Mouse (Mus musculus) brain, embryonic 14.5 days (tissue): ENCODE data around the gene Coq8a. TPM values are rescaled to one million over a fixed set of nuclear protein-coding genes. Genes with fewer than 3 reads are reported as not detected.

Experiments
- DNase-seq: peaks from one replicate; pipeline ENCODE4 v3.0.0-alpha.2; 2011; ENCODE audit warnings: low read depth
- CTCF ChIP-seq: fragments of 200-500 bp; IDR thresholded peaks from 2 replicates; pipeline ENCODE4 v1.5.1; 2012; ENCODE audit warnings: inconsistent platforms, mild to moderate bottlenecking, moderate library complexity, borderline replicate concordance; ENCODE audit not compliant: insufficient read depth, insufficient read length; ENCODE audit errors: extremely low read depth
- POLR2A ChIP-seq: fragments of 200-500 bp; IDR thresholded peaks from 2 replicates; pipeline ENCODE4 v1.6.1; 2012; ENCODE audit warnings: mild to moderate bottlenecking, inconsistent platforms, borderline replicate concordance; ENCODE audit not compliant: poor library complexity, insufficient read depth, insufficient read length, severe bottlenecking; ENCODE audit errors: extremely low read depth
- polyA plus RNA-seq: library from polyadenylated mRNA; depleted of rRNA; stranded (reverse); fragments of >200 nt; gene quantifications from 2 replicates; pipeline ENCODE4 v1.2.3, GENCODE M21; 2012

Gene Coq8a
- polyA plus RNA-seq, 1 experiment = 3.2 TPM

DNA sequence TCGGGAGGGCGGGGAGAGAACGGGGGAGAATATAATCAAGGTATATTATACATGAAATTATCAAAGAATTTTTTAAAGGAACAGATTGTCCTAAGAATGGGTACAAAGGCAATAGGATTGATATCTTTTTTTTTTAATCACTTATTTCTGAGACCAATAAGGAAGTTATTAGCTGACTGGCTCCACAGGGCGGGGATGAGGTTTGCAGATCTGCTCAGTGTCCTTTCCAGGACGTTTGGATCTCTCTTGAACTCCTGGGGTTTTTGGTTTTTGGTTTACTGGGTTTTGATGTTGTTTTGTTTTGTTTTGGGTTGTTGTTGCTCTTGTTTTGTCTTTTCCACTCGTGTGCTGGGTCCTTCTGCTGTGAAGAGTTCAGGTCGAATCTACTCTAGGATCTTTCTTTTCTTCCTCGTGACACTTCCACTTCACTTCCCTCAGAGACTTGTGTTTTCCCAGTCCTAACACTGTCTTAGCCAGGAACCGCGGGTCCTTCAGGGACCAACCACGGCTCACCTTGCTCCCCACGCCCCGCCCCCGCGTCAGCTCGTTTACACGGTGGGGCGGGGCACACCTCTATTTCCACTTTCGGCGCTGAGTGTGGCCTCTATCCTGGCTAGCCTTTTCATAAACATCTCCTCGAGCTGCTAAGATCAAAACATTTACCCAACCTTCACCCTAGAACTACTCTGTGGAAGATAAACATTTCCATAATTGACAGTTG is 26.3 kb upstream of the Coq8a start:
- no peak for TF ChIP-seq POLR2A
- TF ChIP-seq CTCF = no peak
- DNase-seq = peak; percentile 72

GRCm38 (mm10) chr1:180222007-180222406 is 22.6 kb upstream of the Coq8a start:
- DNase-seq = no peak

DNA sequence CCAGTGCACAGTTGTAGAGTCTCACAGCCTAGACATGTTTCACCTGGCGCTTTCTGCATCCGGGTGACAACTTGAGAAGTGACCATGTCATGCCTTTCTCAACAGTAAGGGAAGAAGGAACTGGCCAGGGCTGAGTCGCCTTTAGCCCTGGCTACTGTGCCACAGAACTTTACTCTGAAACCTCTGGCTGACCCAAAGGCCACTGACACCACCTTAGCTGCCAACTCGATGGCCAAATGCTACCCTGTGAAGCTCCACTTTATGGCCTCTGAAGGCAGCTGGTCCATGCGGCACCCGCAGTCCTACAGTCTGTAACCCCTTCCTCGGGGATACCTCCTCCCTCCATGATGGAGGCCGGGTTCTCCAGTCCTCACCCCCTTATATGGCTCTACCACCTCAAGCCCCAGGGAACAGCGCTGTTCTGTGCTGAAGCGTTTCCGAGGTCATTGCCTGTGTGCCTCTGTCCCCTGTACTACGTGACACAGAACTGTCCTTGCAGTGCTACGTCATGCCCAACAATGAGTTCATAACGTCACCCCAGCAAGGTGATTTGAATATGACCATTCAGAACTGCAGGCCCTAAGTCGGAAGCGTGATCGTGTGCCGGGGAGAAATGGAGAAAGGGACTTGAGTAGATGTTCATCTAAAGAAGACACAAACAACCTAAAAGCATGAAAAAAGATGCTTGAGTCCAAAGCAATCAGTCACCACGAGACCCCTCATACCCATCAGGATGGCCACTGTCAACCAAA is 21.6 kb upstream of the Coq8a start:
- TF ChIP-seq POLR2A = no peak
- no peak for TF ChIP-seq CTCF

More at GRCm38 (mm10) chr1:180222007-180222406, 22.6 kb upstream of the Coq8a start:
- TF ChIP-seq POLR2A (no peak), CTCF (no peak)

DNA sequence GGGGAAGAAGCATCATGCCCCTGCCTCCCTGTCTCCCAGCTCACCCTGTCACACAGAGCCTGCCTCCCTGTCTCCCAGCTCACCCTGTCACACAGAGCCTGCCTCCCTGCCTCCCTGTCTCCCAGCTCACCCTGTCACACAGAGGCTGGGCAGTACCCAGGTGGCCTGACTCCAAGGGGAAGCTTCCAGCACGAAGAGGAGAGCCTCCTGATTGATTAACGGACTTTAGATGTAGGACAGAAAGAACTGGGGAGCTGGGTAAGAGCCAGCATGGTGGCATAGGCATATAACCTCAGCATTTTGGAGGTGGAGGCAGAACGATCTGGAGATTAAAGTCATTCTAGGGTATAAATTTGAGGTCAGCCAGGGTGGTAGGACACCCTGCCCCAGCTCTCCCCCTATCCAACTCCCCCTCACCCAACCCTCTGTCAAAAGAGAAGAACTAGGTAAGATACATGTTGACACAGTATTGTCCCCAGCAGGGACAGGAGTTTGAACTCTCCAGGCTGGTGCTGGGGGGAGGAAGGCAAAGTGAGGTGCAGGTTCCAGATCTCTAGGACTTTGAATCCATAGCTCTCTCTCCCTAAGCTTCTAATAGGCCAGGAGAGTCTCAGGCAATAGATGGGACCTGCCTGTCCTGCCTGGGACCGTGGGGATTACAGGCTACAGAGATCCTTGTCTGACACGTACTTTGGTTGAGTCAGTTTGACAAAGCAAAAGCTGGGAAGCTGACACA is 17.3 kb upstream of the Coq8a start:
- no peak for DNase-seq
- TF ChIP-seq POLR2A = no peak
- no peak for TF ChIP-seq CTCF

More for the DNA sequence above, 21.6 kb upstream of the Coq8a start:
- DNase-seq = no peak

- TF ChIP-seq POLR2A (no peak), CTCF (peak; percentile 96)
- DNase-seq = peak; percentile 78
Observed at GRCm38 (mm10) chr1:180215044-180215443, 15.6 kb upstream of the Coq8a start.

GRCm38 (mm10) chr1:180212911-180213310 is 13.5 kb upstream of the Coq8a start:
- no peak for TF ChIP-seq CTCF
- TF ChIP-seq POLR2A = no peak
- DNase-seq = no peak

DNA sequence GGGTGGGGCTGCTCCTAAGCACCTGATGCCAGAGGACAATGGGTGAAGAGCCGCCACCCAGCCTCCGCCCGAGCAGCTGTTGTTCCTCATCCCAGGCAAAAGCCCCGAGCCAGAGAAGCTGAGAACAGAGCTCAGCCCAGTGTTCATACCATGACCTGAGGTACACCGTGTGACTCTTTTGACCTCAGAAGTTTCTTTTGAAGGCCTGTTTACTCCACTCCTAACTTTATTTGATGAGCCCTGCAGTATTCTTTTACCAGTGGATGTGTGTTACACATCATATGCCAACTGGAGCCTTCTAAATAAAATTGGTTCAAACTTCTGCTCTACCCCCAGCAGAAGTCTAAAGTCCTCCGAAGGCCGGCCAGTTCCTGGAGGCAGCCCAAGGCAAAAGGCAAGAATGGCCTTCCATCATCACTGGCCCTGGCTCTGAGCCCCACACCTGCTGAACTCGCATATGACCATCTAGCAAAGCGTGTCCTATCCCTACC is 11.4 kb upstream of the Coq8a start:
- TF ChIP-seq POLR2A = no peak
- no peak for TF ChIP-seq CTCF
- no peak for DNase-seq

GRCm38 (mm10) chr1:180210031-180210432 is 10.6 kb upstream of the Coq8a start:
- no peak for TF ChIP-seq POLR2A
- TF ChIP-seq CTCF = no peak
- DNase-seq = no peak

GRCm38 (mm10) chr1:180208370-180208769 is 9.0 kb upstream of the Coq8a start:
- TF ChIP-seq POLR2A = no peak
- no peak for TF ChIP-seq CTCF
- DNase-seq = no peak

- TF ChIP-seq POLR2A (no peak), CTCF (no peak)
- DNase-seq = no peak
Observed at GRCm38 (mm10) chr1:180200722-180201121, 1.3 kb upstream of the Coq8a start.

- DNase-seq = no peak
- no peak for TF ChIP-seq CTCF
- TF ChIP-seq POLR2A = no peak
Observed at GRCm38 (mm10) chr1:180199715-180200050, 281 bp upstream of the Coq8a start.
